Mouse (Mus musculus): ENCODE data around the gene Gm10563.

Gene Gm10563

GRCm38 (mm10) chr4:155598536-155598935 lies 46.7 kb downstream of the Gm10563 start:
- peak; percentile 54 for DNase-seq (ENCODE audit: low read depth, low spot score)

- DNase-seq (ENCODE audit: low read depth, low spot score) = no peak
Measured at GRCm38 (mm10) chr4:155596606-155597005, 48.6 kb downstream of the Gm10563 start.

GRCm38 (mm10) chr4:155595777-155596176 lies 49.4 kb downstream of the Gm10563 start:
- DNase-seq (ENCODE audit: low read depth, low spot score) = no peak

- DNase-seq (ENCODE audit: low read depth, low spot score) = no peak
Measured at GRCm38 (mm10) chr4:155593780-155594179, 51.4 kb downstream of the Gm10563 start.

DNA sequence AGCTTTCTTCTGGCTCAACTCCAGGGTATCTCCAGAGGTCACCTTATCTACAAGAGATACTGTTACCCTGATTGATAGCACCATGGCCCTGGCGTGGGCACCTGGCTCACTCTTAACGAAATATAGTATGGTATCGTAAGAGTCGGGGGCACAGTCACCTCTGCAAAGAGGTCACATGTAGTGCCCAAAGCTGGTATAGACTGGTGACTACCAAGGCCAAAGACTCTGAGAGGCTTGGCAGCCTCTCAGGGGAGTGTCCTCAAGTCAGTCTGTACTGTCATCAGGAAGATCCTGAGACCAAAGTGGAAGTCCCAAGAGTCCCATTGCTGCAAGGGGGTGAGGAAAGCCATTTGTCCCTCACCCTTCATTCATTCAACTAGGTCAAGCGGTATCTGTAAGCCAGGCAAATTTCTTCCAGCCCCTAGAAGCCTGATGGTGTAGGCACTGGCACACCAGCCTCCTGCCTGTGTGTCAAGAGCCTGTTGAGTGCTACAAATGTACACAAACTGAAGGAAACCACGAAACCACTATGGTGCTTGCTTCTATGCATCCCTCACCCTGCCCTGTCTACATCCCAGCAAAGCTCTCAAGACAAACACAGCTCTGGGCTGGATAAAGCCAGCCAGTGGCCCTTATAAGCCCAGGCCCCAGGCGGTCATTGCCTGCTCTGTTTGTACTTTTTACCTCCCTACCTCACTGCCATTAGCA lies 54.0 kb downstream of the Gm10563 start:
- no peak for DNase-seq (ENCODE audit: low read depth, low spot score)

- no peak for DNase-seq (ENCODE audit: low read depth, low spot score)
Measured at GRCm38 (mm10) chr4:155589356-155589755, 55.9 kb downstream of the Gm10563 start.

DNA sequence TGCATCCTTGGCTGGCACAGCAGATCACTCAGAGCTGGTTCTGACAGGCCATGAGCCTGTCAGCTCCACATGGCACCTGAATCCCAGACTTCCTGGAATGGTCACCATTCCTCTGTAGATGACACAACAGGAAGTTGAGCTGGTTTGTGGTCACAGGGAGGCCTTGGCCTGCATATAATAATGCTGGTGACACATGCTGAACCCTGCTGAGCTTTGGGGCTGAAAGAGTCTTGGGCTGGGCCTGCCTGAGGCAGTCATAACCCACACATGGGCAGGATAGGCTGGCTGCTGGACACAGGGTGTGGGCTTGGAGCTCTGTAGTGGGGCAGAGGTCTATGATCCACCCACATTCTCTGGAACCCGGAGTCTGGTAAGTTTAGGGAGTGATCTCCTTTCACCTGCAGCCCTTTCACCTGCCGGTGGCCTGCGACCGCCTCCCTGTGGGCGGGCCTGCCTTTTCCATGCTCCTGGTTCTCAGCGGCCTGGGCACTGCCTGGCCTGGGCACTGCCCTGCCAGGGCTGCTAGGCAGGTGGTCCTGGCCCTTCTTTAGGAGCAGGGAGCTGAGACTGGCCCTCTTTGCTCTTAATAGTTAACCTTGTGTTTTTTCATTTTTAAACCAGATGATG lies 62.8 kb downstream of the Gm10563 start:
- no peak for DNase-seq (ENCODE audit: low read depth, low spot score)

DNA sequence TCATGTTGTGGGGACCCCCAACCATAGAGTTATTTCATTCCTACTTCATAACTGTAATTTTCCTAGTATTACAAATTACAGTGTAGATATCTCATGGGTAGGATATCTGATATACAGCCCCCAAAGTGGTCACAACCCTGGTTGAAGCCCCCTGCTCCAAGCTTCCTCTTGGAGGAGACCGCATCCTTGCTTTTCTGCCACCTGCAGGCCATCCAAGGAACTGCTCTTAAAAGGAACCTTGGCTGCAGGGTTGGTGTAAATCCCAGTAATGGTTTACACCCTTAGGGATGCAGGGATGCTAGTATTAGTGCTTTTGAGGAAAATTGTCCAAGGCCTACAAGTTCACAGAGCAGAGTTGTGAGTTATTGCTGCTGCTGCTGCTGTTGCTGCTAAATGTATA lies 64.8 kb downstream of the Gm10563 start:
- DNase-seq (ENCODE audit: low read depth, low spot score) = peak; percentile 56

GRCm38 (mm10) chr4:155578336-155579125 lies 66.7 kb downstream of the Gm10563 start:
- DNase-seq (ENCODE audit: low read depth, low spot score) = no peak

GRCm38 (mm10) chr4:155577741-155578140 lies 67.5 kb downstream of the Gm10563 start:
- no peak for DNase-seq (ENCODE audit: low read depth, low spot score)

GRCm38 (mm10) chr4:155577132-155577531 lies 68.1 kb downstream of the Gm10563 start:
- no peak for DNase-seq (ENCODE audit: low read depth, low spot score)

DNA sequence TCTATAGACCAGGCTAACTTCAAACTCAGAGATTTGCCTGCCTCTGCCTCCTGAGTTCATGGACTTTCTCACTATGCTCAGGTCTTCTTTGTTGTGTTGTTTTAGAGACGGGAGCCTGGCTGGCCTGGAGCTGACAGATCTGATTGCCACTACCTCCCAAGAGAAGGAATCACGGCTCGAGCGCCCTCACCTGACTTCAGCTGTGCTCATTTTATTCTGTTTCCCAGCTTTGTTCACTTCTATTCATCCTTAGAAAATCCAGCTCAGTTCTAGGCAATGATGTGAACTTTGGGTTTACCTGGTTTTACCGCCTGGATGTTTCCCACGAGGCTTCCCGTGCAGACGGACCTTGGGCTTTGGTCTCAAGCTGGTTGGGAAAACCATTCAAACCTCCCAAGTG lies 69.7 kb downstream of the Gm10563 start:
- peak; percentile 43 for DNase-seq (ENCODE audit: low read depth, low spot score)

- DNase-seq (ENCODE audit: low read depth, low spot score) = no peak
Measured at GRCm38 (mm10) chr4:155574931-155575330, 70.3 kb downstream of the Gm10563 start.

GRCm38 (mm10) chr4:155573876-155574275 lies 71.3 kb downstream of the Gm10563 start:
- peak; percentile 18 for DNase-seq (ENCODE audit: low read depth, low spot score)

DNA sequence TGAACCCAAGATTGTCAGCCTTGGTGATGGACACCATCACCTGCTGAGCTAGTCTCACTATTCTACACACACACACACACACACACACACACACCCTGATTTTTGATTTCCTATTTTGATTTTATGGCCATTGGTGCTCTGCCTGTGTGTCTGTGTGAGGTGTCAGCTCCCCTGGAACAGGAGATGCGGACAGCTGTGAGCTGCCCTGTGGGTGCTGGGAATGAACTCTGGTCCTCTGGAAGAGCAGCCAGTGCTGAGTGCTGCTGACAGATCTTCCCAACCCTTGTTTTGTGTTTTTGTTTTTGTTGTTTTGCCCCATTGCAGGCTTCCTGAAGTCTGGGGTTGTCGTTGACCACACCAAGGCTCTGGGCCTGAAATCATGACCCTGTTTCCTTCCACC lies 72.1 kb downstream of the Gm10563 start:
- DNase-seq (ENCODE audit: low read depth, low spot score) = no peak

GRCm38 (mm10) chr4:155571442-155571841 lies 73.8 kb downstream of the Gm10563 start:
- no peak for DNase-seq (ENCODE audit: low read depth, low spot score)

GRCm38 (mm10) chr4:155570315-155570714 lies 74.9 kb downstream of the Gm10563 start:
- DNase-seq (ENCODE audit: low read depth, low spot score) = peak; percentile 44

DNA sequence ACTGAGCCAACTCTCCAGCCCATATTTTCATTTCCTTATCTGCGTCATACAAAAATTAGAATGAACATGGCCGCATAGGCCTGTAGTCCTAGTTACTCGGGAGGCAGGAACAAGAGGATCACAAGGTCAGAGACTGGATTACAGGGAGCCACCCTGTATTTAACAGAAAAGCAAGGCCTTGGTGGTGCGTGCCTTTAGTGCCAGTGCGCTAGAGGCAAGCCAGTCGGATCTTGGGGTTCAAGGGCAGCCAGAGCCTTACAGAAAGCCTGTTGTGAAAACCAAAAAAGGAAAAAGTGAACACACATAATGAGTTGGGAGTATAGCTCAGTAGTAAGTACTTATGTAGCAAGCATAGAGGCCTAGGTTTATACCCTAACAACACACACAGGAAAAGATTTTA lies 75.4 kb downstream of the Gm10563 start:
- peak; percentile 15 for DNase-seq (ENCODE audit: low read depth, low spot score)

DNA sequence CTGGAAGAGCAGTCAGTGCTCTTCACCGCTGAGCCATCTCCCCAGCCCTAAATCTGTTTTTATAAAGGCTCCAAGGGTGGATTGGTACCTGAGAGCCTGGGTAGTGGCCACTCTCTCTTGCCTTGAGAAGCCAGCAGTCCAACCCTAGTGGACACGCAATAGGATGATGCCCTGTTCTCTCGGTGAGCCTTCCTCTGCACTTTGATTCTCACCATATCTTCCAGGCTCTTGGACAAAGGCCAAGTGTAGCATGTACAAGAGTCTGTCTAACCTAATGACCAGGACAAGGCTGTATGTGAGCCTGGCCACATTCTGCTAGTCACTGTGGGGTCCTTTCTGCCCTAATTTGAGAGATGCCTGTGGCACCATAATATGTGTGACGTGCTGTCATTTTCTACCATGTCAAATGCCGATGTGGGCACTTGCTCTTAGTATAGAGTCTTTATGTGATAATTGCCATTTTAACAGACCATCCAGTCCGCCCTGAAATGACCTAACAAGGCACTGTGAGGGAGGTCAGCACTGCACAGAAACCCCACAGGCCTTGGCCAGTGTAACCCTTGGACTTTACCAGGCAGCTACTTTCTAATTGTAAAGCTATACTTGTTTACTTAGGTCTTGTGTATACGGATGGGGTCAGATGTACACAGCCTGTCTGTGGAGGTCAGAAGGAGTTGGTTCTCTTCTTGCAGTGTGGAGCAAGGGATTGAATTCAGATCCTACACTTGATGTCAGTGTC lies 76.4 kb downstream of the Gm10563 start:
- DNase-seq (ENCODE audit: low read depth, low spot score) = no peak

GRCm38 (mm10) chr4:155568170-155568569 lies 77.0 kb downstream of the Gm10563 start:
- peak; percentile 49 for DNase-seq (ENCODE audit: low read depth, low spot score)

DNA sequence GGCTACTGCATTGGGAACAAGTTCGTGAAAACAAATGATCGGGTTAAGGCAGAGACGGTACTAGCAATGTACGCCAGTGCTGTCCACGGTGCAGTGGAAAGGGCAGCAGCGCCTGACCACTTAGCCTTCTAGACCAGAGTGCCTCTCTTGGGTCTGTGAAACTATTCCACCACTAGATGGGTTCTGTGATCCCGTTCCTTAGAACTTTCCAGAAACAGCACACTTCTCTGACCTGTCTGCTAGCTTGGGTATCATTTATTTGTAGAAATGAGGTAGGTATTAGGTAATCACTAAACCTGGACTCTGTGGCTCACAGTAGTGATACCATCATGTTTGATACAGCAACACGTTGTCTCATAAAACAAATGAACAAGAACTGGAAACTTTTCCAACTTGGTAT lies 78.7 kb downstream of the Gm10563 start:
- DNase-seq (ENCODE audit: low read depth, low spot score) = no peak

Data from ZHBTc4 (cell line).